Mouse (Mus musculus) cortical plate, adult 2 months (tissue): ENCODE results near the gene Uncx.

Experiments used
- CTCF ChIP-seq: fragments of 200-500 bp; IDR thresholded peaks from 2 replicates; pipeline ENCODE4 v1.5.1; 2011; ENCODE audit warnings: mild to moderate bottlenecking, control low read depth, low read length; ENCODE audit not compliant: insufficient read depth; ENCODE audit errors: extremely low read depth
- POLR2A ChIP-seq: fragments of 200-500 bp; IDR thresholded peaks from 2 replicates; pipeline ENCODE4 v1.6.1; 2011; ENCODE audit warnings: mild to moderate bottlenecking, low read length, control low read depth; ENCODE audit not compliant: insufficient read depth; ENCODE audit errors: extremely low read depth

DNA sequence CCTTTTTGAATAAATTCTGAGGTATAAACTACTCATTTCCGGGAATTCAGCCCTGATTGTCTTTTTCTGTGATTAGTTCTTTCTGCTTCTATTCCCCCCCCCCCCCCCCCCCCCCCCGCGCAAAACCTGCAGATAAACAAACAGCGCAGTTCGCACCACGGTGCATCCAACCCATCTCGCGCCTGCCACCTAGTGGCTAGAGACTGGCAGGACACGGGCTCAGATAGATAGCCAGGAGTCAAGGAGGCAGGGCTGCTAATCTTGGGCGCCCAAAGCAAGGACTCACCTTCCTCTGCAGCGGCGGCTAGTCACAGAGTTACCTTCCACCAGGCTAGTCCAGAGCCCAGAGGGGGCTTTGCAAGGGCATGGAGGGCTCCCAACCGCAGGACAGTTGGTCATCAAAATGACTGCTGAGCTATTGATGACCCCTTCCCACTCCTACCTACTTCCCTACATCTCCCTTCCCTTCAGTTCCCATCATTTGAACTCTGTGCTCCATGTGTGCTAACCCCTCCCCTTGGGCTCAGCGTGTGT, 38.2 kb upstream of the Uncx start:
- TF ChIP-seq CTCF: peak; percentile 79
- TF ChIP-seq POLR2A: no peak
